Mouse (Mus musculus): ENCODE results near the gene Trim80. TPM values are rescaled to one million over a fixed set of nuclear protein-coding genes. Genes with fewer than 3 reads are reported as not detected.
"Not testable (repeated sequence)": the region's sequence is repeated elsewhere in the genome, so short reads cannot be mapped to it uniquely, and the experiment has no call there.

Gene Trim80
- polyA plus RNA-seq, 1 experiment from 2014 or later, result 0.27 TPM

GRCm38 (mm10) chr11:115463397-115463796 is 23.1 kb downstream of the Trim80 start:
- ATAC-seq (replicated peaks; ENCODE audit: low FRiP score) (no peak), DNase-seq (ENCODE audit: low spot score) (no peak)
- Histone ChIP-seq H3K9me3 (ENCODE audit: control insufficient read depth, low read length) (no peaks in the 10 kb centered on the region), H3K4me1 (replicated peaks; ENCODE audit: control insufficient read depth, insufficient read depth, low read length) (no peaks in the 10 kb centered on the region), H3K27ac (ENCODE audit: low read depth, low read length) (no peak overlapping the region), H3K9ac (ENCODE audit: low read depth, low read length) (no peak overlapping the region), H3K4me3 (ENCODE audit: low read depth, low read length) (no peak overlapping the region), H3K36me3 (ENCODE audit: control insufficient read depth, insufficient read depth, low read length) (no peaks in the 10 kb centered on the region), H3K27me3 (replicated peaks; ENCODE audit: control insufficient read depth, insufficient read depth, low read length) (peaks cover 10% of the 10 kb centered on the region; the same call in 1 of the 2 replicates), H3K4me2 (no peak overlapping the region)
- 64% methylated on average over 11 of the region's 11 CpGs for WGBS

GRCm38 (mm10) chr11:115464851-115465250 is 24.5 kb downstream of the Trim80 start:
- Histone ChIP-seq H3K27me3 (replicated peaks; ENCODE audit: control insufficient read depth, insufficient read depth, low read length) (peaks cover 10% of the 10 kb centered on the region; the same call in 1 of the 2 replicates), H3K9me3 (ENCODE audit: control insufficient read depth, low read length) (no peaks in the 10 kb centered on the region), H3K36me3 (ENCODE audit: control insufficient read depth, insufficient read depth, low read length) (no peaks in the 10 kb centered on the region), H3K4me1 (replicated peaks; ENCODE audit: control insufficient read depth, insufficient read depth, low read length) (no peaks in the 10 kb centered on the region), H3K4me3 (ENCODE audit: low read depth, low read length) (no peak overlapping the region), H3K4me2 (no peak overlapping the region), H3K27ac (ENCODE audit: low read depth, low read length) (no peak overlapping the region), H3K9ac (ENCODE audit: low read depth, low read length) (no peak overlapping the region)
- DNase-seq (ENCODE audit: low spot score), result no peak
- no peak for ATAC-seq (replicated peaks; ENCODE audit: low FRiP score)
- WGBS, result 83% methylated on average over 8 of the region's 8 CpGs

DNA sequence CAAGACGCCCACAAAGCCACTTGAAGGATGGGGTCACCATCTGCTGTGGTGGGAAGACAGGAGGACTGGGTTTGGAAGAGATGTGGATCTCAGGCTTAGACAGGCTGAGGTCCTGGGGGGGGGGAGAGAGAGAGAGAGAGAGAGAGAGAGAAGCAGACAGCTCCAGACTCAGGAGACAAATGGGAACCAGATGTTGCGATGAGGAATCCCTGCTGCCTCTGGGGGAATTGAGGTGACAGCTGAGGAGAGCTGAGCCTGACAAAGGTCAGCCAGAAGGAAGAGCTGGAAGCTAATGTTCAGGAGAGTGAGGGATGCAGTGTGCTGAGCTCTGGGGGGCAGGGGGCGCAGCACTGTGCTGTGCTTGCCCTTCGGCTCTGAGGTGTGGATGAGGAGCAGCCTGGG is 26.9 kb downstream of the Trim80 start:
- no peak overlapping the region for H3K27ac ChIP-seq (ENCODE audit: low read depth, low read length)
- H3K36me3 ChIP-seq (ENCODE audit: control insufficient read depth, insufficient read depth, low read length), result no peaks in the 10 kb centered on the region
- DNase-seq (ENCODE audit: low spot score) (no peak), ATAC-seq (replicated peaks; ENCODE audit: low FRiP score) (no peak)
- peaks cover 6% of the 10 kb centered on the region; the same call in 1 of the 2 replicates for H3K27me3 ChIP-seq (replicated peaks; ENCODE audit: control insufficient read depth, insufficient read depth, low read length)
- no peaks in the 10 kb centered on the region for H3K9me3 ChIP-seq (ENCODE audit: control insufficient read depth, low read length)
- no peak overlapping the region for H3K4me2 ChIP-seq
- 36% methylated on average over 4 of the region's 4 CpGs for WGBS
- no peak overlapping the region for H3K9ac ChIP-seq (ENCODE audit: low read depth, low read length)
- H3K4me3 ChIP-seq (ENCODE audit: low read depth, low read length), result no peak overlapping the region
- H3K4me1 ChIP-seq (replicated peaks; ENCODE audit: control insufficient read depth, insufficient read depth, low read length), result no peaks in the 10 kb centered on the region

- Histone ChIP-seq H3K9ac (ENCODE audit: low read depth, low read length) (no peak overlapping the region), H3K27ac (ENCODE audit: low read depth, low read length) (no peak overlapping the region), H3K4me1 (replicated peaks; ENCODE audit: control insufficient read depth, insufficient read depth, low read length) (peaks cover 15% of the 10 kb centered on the region), H3K9me3 (ENCODE audit: control insufficient read depth, low read length) (no peaks in the 10 kb centered on the region), H3K27me3 (replicated peaks; ENCODE audit: control insufficient read depth, insufficient read depth, low read length) (no peaks in the 10 kb centered on the region), H3K36me3 (ENCODE audit: control insufficient read depth, insufficient read depth, low read length) (no peaks in the 10 kb centered on the region), H3K4me2 (no peak overlapping the region), H3K4me3 (ENCODE audit: low read depth, low read length) (no peak overlapping the region)
- 83% methylated on average over 7 of the region's 7 CpGs for WGBS
- ATAC-seq (replicated peaks; ENCODE audit: low FRiP score) (no peak), DNase-seq (ENCODE audit: low spot score) (no peak)
These were observed 31.8 kb downstream of the Trim80 start for GRCm38 (mm10) chr11:115472183-115472582.

- DNase-seq (ENCODE audit: low spot score) (peak; percentile 85), ATAC-seq (replicated peaks; ENCODE audit: low FRiP score) (peak; percentile 52)
- Histone ChIP-seq H3K4me1 (replicated peaks; ENCODE audit: control insufficient read depth, insufficient read depth, low read length) (peaks cover 15% of the 10 kb centered on the region), H3K27me3 (replicated peaks; ENCODE audit: control insufficient read depth, insufficient read depth, low read length) (no peaks in the 10 kb centered on the region), H3K36me3 (ENCODE audit: control insufficient read depth, insufficient read depth, low read length) (no peaks in the 10 kb centered on the region), H3K9ac (ENCODE audit: low read depth, low read length) (no peak overlapping the region), H3K27ac (ENCODE audit: low read depth, low read length) (0 out of 2 replicates have a peak overlapping the region, but pooled peaks have one; percentile 2), H3K4me3 (ENCODE audit: low read depth, low read length) (no peak overlapping the region), H3K9me3 (ENCODE audit: control insufficient read depth, low read length) (no peaks in the 10 kb centered on the region), H3K4me2 (no peak overlapping the region)
- 23% methylated on average over 15 of the region's 15 CpGs for WGBS
These were observed 33.4 kb downstream of the Trim80 start for GRCm38 (mm10) chr11:115473626-115474275.

- peak within 1 kb of the TSS; percentile 65 for H3K27ac ChIP-seq (ENCODE audit: low read depth, low read length)
- H3K4me3 ChIP-seq (ENCODE audit: low read depth, low read length), result peak within 1 kb of the TSS; percentile 88
- H3K4me1 ChIP-seq (replicated peaks; ENCODE audit: control insufficient read depth, insufficient read depth, low read length), result peaks cover 15% of the 10 kb centered on the region
- peak within 1 kb of the TSS; percentile 75 for H3K4me2 ChIP-seq
- H3K9me3 ChIP-seq (ENCODE audit: control insufficient read depth, low read length), result no peaks in the 10 kb centered on the region
- H3K27me3 ChIP-seq (replicated peaks; ENCODE audit: control insufficient read depth, insufficient read depth, low read length), result no peaks in the 10 kb centered on the region
- DNase-seq (ENCODE audit: low spot score) (peak; percentile 94), ATAC-seq (replicated peaks; ENCODE audit: low FRiP score) (peak; percentile 95)
- H3K36me3 ChIP-seq (ENCODE audit: control insufficient read depth, insufficient read depth, low read length), result no peaks in the 10 kb centered on the region
- 1% methylated on average over 26 of the region's 26 CpGs for WGBS
- H3K9ac ChIP-seq (ENCODE audit: low read depth, low read length), result peak within 1 kb of the TSS; percentile 84
These were observed 34.8 kb downstream of the Trim80 start, which contains the start of gene Armc7 for GRCm38 (mm10) chr11:115475025-115475757. Armc7 (plus strand) TSS chr11:115475667.

DNA sequence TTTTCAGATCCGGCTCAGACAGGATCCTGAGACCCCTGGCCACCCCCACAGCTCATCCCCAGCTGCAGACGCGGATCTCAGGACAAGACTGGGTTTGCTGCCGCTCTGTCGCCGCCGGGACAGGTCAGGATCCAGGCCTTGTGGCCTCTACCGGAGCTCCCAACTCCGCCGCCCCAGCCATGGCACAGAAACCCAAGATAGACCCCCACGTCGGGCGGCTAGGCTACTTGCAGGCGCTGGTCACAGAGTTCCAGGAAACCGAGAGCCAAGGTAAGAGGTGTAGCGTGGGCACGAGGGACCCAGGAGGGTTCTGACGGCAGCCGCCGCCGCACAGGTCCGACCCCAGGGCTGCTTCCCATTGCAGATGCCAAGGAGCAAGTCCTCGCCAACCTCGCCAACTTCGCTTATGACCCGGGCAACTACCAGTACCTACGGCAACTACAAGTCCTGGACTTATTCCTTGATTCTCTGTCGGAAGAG is 35.5 kb downstream of the Trim80 start:
- H3K9ac ChIP-seq (ENCODE audit: low read depth, low read length), result peak overlapping the region; percentile 84
- ATAC-seq (replicated peaks; ENCODE audit: low FRiP score) (peak; percentile 40), DNase-seq (ENCODE audit: low spot score) (no peak)
- WGBS, result 3% methylated on average over 28 of the region's 28 CpGs
- peaks cover 15% of the 10 kb centered on the region for H3K4me1 ChIP-seq (replicated peaks; ENCODE audit: control insufficient read depth, insufficient read depth, low read length)
- peak overlapping the region; percentile 1 for H3K27ac ChIP-seq (ENCODE audit: low read depth, low read length)
- H3K9me3 ChIP-seq (ENCODE audit: control insufficient read depth, low read length), result no peaks in the 10 kb centered on the region
- H3K4me2 ChIP-seq, result peak overlapping the region; percentile 75
- H3K27me3 ChIP-seq (replicated peaks; ENCODE audit: control insufficient read depth, insufficient read depth, low read length), result no peaks in the 10 kb centered on the region
- H3K36me3 ChIP-seq (ENCODE audit: control insufficient read depth, insufficient read depth, low read length), result no peaks in the 10 kb centered on the region
- peak overlapping the region; percentile 88 for H3K4me3 ChIP-seq (ENCODE audit: low read depth, low read length)

DNA sequence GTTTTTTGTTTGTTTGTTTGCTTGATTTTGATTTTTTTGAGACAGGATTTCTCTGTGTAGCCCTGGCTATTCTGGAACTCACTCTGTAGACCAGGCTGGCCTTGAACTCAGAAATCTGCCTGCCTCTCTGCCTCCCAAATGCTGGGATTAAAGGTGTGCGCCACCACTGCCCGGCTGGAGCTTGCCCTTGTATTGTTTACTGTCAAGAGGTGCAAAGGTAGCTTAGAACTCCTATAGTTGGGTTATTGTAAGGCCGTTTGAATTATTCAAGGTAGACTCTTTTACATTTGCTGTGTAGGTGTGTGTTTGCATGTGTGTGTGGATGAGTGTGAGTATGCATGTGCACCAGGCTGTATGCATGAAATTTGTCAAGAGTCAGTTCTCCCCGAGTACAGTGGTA is 36.3 kb downstream of the Trim80 start:
- WGBS, result 77% methylated on average over 4 of the region's 4 CpGs
- 0 out of 2 replicates have a peak overlapping the region, but pooled peaks have one; percentile 12 for H3K9ac ChIP-seq (ENCODE audit: low read depth, low read length)
- H3K27me3 ChIP-seq (replicated peaks; ENCODE audit: control insufficient read depth, insufficient read depth, low read length); H3K9me3 ChIP-seq (ENCODE audit: control insufficient read depth, low read length); DNase-seq (ENCODE audit: low spot score); ATAC-seq (replicated peaks; ENCODE audit: low FRiP score); H3K36me3 ChIP-seq (ENCODE audit: control insufficient read depth, insufficient read depth, low read length); H3K27ac ChIP-seq (ENCODE audit: low read depth, low read length): not testable (repeated sequence)
- peak overlapping the region; percentile 88 for H3K4me3 ChIP-seq (ENCODE audit: low read depth, low read length)
- peak overlapping the region; percentile 75 for H3K4me2 ChIP-seq
- H3K4me1 ChIP-seq (replicated peaks; ENCODE audit: control insufficient read depth, insufficient read depth, low read length), result peaks cover 15% of the 10 kb centered on the region
